Mouse (Mus musculus) liver, embryonic 13.5 days (tissue): ENCODE data around the gene Tspan11. TPM values are rescaled to one million over a fixed set of nuclear protein-coding genes. Genes with fewer than 3 reads are reported as not detected.

Experiments used
- ATAC-seq: fragments of 200-750 bp; cut with Nextera tagmentation; 2 replicates; pipeline ENCODE4 v1.8.0; 2017; ENCODE audit warnings: low read depth, mild to moderate bottlenecking, moderate number of reproducible peaks, moderate library complexity
- DNase-seq: peaks from one replicate; pipeline ENCODE4 v3.0.0; 2022
- H3K27ac ChIP-seq: fragments of 300-500 bp; sonication (generic); 2 replicates; pipeline ENCODE4 v1.5.1; 2015; ENCODE audit warnings: moderate library complexity, mild to moderate bottlenecking, inconsistent platforms
- H3K27me3 ChIP-seq: fragments of 300-500 bp; sonication (generic); 2 replicates; pipeline ENCODE4 v1.6.1; 2015; ENCODE audit warnings: mild to moderate bottlenecking, inconsistent platforms
- H3K36me3 ChIP-seq: fragments of 300-500 bp; sonication (generic); 2 replicates; pipeline ENCODE4 v1.6.1; 2015; ENCODE audit warnings: mild to moderate bottlenecking, inconsistent platforms
- H3K4me1 ChIP-seq: fragments of 300-500 bp; sonication (generic); replicated peaks from 2 replicates; pipeline ENCODE4 v1.6.1; 2015; ENCODE audit warnings: inconsistent platforms
- H3K4me2 ChIP-seq: fragments of 300-500 bp; sonication (generic); 2 replicates; pipeline ENCODE4 v1.6.1; 2015; ENCODE audit warnings: inconsistent platforms, mild to moderate bottlenecking, moderate library complexity
- H3K4me3 ChIP-seq: fragments of 300-500 bp; sonication (generic); replicated peaks from 2 replicates; pipeline ENCODE4 v1.5.1; 2015; ENCODE audit warnings: mild to moderate bottlenecking, inconsistent platforms
- H3K9ac ChIP-seq: fragments of 300-500 bp; sonication (generic); 2 replicates; pipeline ENCODE4 v1.6.1; 2015; ENCODE audit warnings: mild to moderate bottlenecking, inconsistent platforms
- H3K9me3 ChIP-seq: fragments of 300-500 bp; sonication (generic); replicated peaks from 2 replicates; pipeline ENCODE4 v1.6.1; 2016; ENCODE audit warnings: inconsistent platforms
- WGBS: fragments of 180-500 bp; shearing (Covaris S2); methylation state at CpG from one replicate; pipeline ENCODE4 v1.1.7; 2015; ENCODE audit not compliant: insufficient replicate concordance; 5-methylcytosine and 5-hydroxymethylcytosine counted together
- polyA plus RNA-seq: library from polyadenylated mRNA; unstranded; fragments of >200 nt; fragmentation: Nextera tagmentation; extraction: Ambion mirVana; gene quantifications from 2 replicates; pipeline ENCODE4 v1.2.1, GENCODE M21; 2015

Tspan11 gene
- polyA plus RNA-seq, 1 experiment from 2014 or later = 0.21 TPM

GRCm38 (mm10) chr6:127855711-127856295, 31.6 kb upstream of the Tspan11 start:
- 48% methylated on average over 9 of the region's 9 CpGs for WGBS

GRCm38 (mm10) chr6:127861951-127862350, 25.4 kb upstream of the Tspan11 start:
- Histone ChIP-seq H3K4me2 (no peak overlapping the region), H3K4me3 (no peak overlapping the region), H3K9ac (no peak overlapping the region), H3K9me3 (no peaks in the 10 kb centered on the region), H3K36me3 (no peaks in the 10 kb centered on the region), H3K27ac (no peak overlapping the region), H3K27me3 (no peaks in the 10 kb centered on the region), H3K4me1 (no peaks in the 10 kb centered on the region)
- ATAC-seq (no peak), DNase-seq (no peak)
- 61% methylated on average over 9 of the region's 9 CpGs for WGBS

More at GRCm38 (mm10) chr6:127855711-127856295, 31.6 kb upstream of the Tspan11 start:
- no peak for ATAC-seq
- Histone ChIP-seq H3K4me1 (no peaks in the 10 kb centered on the region), H3K4me3 (no peak overlapping the region), H3K9me3 (no peaks in the 10 kb centered on the region), H3K4me2 (no peak overlapping the region), H3K27ac (no peak overlapping the region), H3K9ac (no peak overlapping the region), H3K27me3 (no peaks in the 10 kb centered on the region), H3K36me3 (no peaks in the 10 kb centered on the region)
- no peak for DNase-seq

GRCm38 (mm10) chr6:127865391-127865790, 22.0 kb upstream of the Tspan11 start:
- DNase-seq = no peak
- no peaks in the 10 kb centered on the region for H3K9me3 ChIP-seq
- no peaks in the 10 kb centered on the region for H3K27me3 ChIP-seq
- H3K4me3 ChIP-seq = no peak overlapping the region
- no peak for ATAC-seq
- H3K4me2 ChIP-seq = no peak overlapping the region
- H3K4me1 ChIP-seq = no peaks in the 10 kb centered on the region
- H3K36me3 ChIP-seq = no peaks in the 10 kb centered on the region
- 59% methylated on average over 4 of the region's 4 CpGs for WGBS
- H3K9ac ChIP-seq = no peak overlapping the region
- H3K27ac ChIP-seq = no peak overlapping the region

GRCm38 (mm10) chr6:127868546-127868945, 18.8 kb upstream of the Tspan11 start:
- Histone ChIP-seq H3K4me3 (no peak overlapping the region), H3K36me3 (no peaks in the 10 kb centered on the region), H3K27me3 (no peaks in the 10 kb centered on the region), H3K9ac (no peak overlapping the region), H3K4me1 (no peaks in the 10 kb centered on the region), H3K4me2 (no peak overlapping the region), H3K27ac (no peak overlapping the region), H3K9me3 (no peaks in the 10 kb centered on the region)
- no peak for DNase-seq
- no peak for ATAC-seq
- 63% methylated on average over 8 of the region's 8 CpGs for WGBS

DNA sequence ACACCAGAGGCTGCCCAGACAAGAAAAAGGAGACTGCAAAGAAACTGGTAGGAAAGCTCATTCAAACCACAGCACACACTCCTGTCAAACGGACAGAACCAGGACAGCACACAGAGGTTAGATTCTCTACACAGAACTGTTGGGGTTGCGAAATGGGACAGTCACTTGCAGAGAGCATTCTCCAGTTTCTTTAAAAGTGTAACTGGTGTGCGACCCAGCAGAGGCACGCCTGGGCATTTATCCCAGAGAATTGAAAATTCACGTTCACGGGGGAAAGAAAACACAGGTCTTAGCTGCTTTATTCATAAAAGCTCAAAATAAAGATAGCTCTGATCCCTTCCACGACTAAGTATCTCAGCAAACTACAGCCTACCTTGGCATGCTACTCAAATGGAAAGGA, 18.3 kb upstream of the Tspan11 start:
- Histone ChIP-seq H3K4me3 (no peak overlapping the region), H3K27me3 (no peaks in the 10 kb centered on the region)

GRCm38 (mm10) chr6:127870345-127871324, 16.8 kb upstream of the Tspan11 start:
- H3K4me2 ChIP-seq = no peak overlapping the region
- H3K4me1 ChIP-seq = no peaks in the 10 kb centered on the region
- DNase-seq (no peak), ATAC-seq (no peak)
- H3K27me3 ChIP-seq = no peaks in the 10 kb centered on the region
- H3K9ac ChIP-seq = no peak overlapping the region
- no peaks in the 10 kb centered on the region for H3K9me3 ChIP-seq
- no peak overlapping the region for H3K4me3 ChIP-seq
- no peak overlapping the region for H3K27ac ChIP-seq
- no peaks in the 10 kb centered on the region for H3K36me3 ChIP-seq
- 54% methylated on average over 12 of the region's 12 CpGs for WGBS

More for the DNA sequence above, 18.3 kb upstream of the Tspan11 start:
- Histone ChIP-seq H3K4me2 (no peak overlapping the region), H3K4me1 (no peaks in the 10 kb centered on the region), H3K9me3 (no peaks in the 10 kb centered on the region), H3K36me3 (no peaks in the 10 kb centered on the region), H3K9ac (no peak overlapping the region), H3K27ac (no peak overlapping the region)
- WGBS = 57% methylated on average over 7 of the region's 7 CpGs
- no peak for ATAC-seq
- DNase-seq = no peak

- ATAC-seq (no peak), DNase-seq (no peak)
- Histone ChIP-seq H3K4me1 (no peaks in the 10 kb centered on the region), H3K9ac (no peak overlapping the region), H3K27ac (no peak overlapping the region), H3K4me2 (no peak overlapping the region), H3K27me3 (no peaks in the 10 kb centered on the region), H3K4me3 (no peak overlapping the region), H3K36me3 (no peaks in the 10 kb centered on the region), H3K9me3 (no peaks in the 10 kb centered on the region)
- WGBS = 67% methylated on average over 6 of the region's 6 CpGs
These were observed 16.0 kb upstream of the Tspan11 start for GRCm38 (mm10) chr6:127871436-127871835.

- no peaks in the 10 kb centered on the region for H3K9me3 ChIP-seq
- no peak overlapping the region for H3K4me3 ChIP-seq
- no peak overlapping the region for H3K4me2 ChIP-seq
- DNase-seq = no peak
- no peak for ATAC-seq
- H3K27ac ChIP-seq = no peak overlapping the region
- no peaks in the 10 kb centered on the region for H3K36me3 ChIP-seq
- 70% methylated on average over 8 of the region's 8 CpGs for WGBS
- H3K9ac ChIP-seq = no peak overlapping the region
- H3K4me1 ChIP-seq = no peaks in the 10 kb centered on the region
- H3K27me3 ChIP-seq = no peaks in the 10 kb centered on the region
These were observed 14.8 kb upstream of the Tspan11 start for GRCm38 (mm10) chr6:127872581-127872980.

GRCm38 (mm10) chr6:127875883-127876282, 11.5 kb upstream of the Tspan11 start:
- H3K27ac ChIP-seq = no peak overlapping the region
- H3K9me3 ChIP-seq = 0 out of 2 replicates have a peak, but pooled peaks cover 8% of the 10 kb centered on the region
- H3K36me3 ChIP-seq = no peaks in the 10 kb centered on the region
- H3K27me3 ChIP-seq = no peaks in the 10 kb centered on the region
- no peak for ATAC-seq
- H3K4me3 ChIP-seq = no peak overlapping the region
- H3K4me2 ChIP-seq = no peak overlapping the region
- H3K9ac ChIP-seq = no peak overlapping the region
- no peak for DNase-seq
- H3K4me1 ChIP-seq = no peaks in the 10 kb centered on the region
- 66% methylated on average over 11 of the region's 11 CpGs for WGBS

GRCm38 (mm10) chr6:127876436-127876835, 11.0 kb upstream of the Tspan11 start:
- Histone ChIP-seq H3K4me1 (no peaks in the 10 kb centered on the region), H3K36me3 (no peaks in the 10 kb centered on the region), H3K4me2 (no peak overlapping the region), H3K27me3 (no peaks in the 10 kb centered on the region), H3K27ac (no peak overlapping the region), H3K9me3 (0 out of 2 replicates have a peak, but pooled peaks cover 8% of the 10 kb centered on the region), H3K4me3 (no peak overlapping the region), H3K9ac (no peak overlapping the region)
- no peak for DNase-seq
- 71% methylated on average over 9 of the region's 9 CpGs for whole genome bisulfite sequencing
- ATAC-seq = no peak

- ATAC-seq (no peak), DNase-seq (no peak)
- H3K27ac ChIP-seq = no peak overlapping the region
- H3K4me3 ChIP-seq = no peak overlapping the region
- H3K4me1 ChIP-seq = no peaks in the 10 kb centered on the region
- no peak overlapping the region for H3K9ac ChIP-seq
- H3K36me3 ChIP-seq = no peaks in the 10 kb centered on the region
- 0 out of 2 replicates have a peak, but pooled peaks cover 8% of the 10 kb centered on the region for H3K9me3 ChIP-seq
- H3K4me2 ChIP-seq = no peak overlapping the region
- WGBS = 72% methylated on average over 12 of the region's 12 CpGs
- no peaks in the 10 kb centered on the region for H3K27me3 ChIP-seq
These were observed 10.4 kb upstream of the Tspan11 start for GRCm38 (mm10) chr6:127877026-127877425.
